Mouse (Mus musculus): ENCODE data around the gene 5031439G07Rik. TPM values are rescaled to one million over a fixed set of nuclear protein-coding genes. Genes with fewer than 3 reads are reported as not detected.

Gene 5031439G07Rik
- total and polyA plus RNA-seq, 2 experiments from 2014 or later: 28.9 to 112 TPM

DNA sequence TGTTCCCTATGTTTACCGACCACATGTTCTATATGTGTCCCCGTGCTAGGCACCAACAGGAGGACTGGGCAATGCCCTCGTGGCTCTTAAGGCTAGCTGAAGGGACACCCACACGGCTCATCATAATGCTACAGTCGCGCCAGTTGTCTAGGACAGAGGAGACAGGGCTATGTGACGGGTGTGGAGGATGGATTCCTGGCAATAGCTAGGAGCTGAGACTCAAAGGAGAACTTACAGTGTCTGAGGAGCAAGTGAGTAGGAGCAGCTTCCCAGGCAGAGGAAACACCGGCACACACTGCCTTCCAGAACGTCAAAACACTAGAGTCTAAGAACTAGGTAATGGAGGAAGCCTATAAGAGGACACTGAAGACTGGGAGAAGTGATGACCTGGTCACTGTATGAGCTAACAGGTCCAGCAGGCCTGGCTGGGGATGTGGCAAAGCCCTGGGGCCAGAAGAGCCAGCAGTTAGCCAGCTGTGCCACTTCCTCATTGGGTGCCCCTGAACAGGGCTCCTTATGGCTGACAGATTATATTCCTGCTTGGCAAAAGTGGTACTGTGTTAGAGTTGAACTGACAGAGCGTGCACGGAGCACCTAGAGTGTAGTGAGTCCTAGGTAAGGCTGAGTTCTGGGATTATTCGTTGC is 2.7 kb downstream of the 5031439G07Rik start:
- Histone ChIP-seq H3K9ac (no peak overlapping the region), H3K4me3 (ENCODE audit: low read depth, low read length) (peak overlapping the region; percentile 87), H3K36me3 (ENCODE audit: insufficient read depth) (no peaks in the 10 kb centered on the region), H3K27me3 (ENCODE audit: insufficient read depth, low read length) (no peaks in the 10 kb centered on the region), H3K4me1 (ENCODE audit: insufficient read depth) (peaks cover 30% of the 10 kb centered on the region), H3K27ac (ENCODE audit: low read depth, low read length) (no peak overlapping the region), H3K4me2 (ENCODE audit: low read depth) (peak overlapping the region; percentile 84), H3K9me3 (ENCODE audit: low read length) (no peaks in the 10 kb centered on the region)
- no peak for DNase-seq
- 80% methylated on average over 12 of the region's 12 CpGs for WGBS
- no peak for TF ChIP-seq CTCF (IDR thresholded peaks at IDR 0.05; ENCODE audit: low read depth)
- no peak for ATAC-seq

DNA sequence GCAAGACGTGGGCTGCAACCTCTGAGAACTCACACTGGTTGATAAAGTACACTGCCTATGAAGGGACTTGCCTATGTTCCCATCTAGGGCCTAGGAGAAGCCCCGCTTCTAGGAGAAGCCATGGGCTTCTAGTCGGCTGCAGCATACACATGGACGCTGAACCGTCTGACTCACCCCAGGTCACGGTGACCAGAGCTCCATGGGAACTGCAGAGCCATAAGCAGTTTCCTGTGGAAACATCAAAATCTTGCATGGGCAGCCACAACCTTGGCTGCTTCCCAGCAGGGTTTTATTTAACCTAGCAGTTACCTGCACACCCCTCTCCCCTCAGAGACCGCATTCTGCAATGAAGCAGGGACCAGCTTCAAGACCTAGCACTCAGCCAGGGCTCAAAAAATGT is 4.6 kb downstream of the 5031439G07Rik start:
- 84% methylated on average over 7 of the region's 7 CpGs for WGBS
- no peak for ATAC-seq

DNA sequence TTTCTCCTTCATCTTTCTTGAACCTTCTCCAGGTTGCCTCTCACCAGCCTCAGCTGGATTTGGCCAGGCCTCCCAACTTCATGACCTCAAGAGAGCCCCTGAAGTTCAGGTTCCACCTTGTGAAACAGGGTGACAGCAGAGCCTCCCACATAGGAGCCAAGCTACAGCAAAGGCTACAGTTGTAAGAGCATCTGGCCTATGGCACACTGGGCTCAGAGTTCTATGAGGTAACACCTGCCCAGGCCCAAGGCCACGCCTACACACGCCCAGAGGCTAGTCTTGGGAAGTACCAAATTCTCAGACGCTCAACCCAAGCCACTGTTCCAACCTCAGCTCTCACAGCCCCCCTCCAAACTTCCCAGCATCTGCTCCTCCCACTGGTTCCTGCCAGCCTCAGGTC is 5.5 kb downstream of the 5031439G07Rik start:
- no peak overlapping the region for H3K4me3 ChIP-seq (ENCODE audit: low read depth, low read length)
- ATAC-seq (no peak), DNase-seq (no peak)
- no peaks in the 10 kb centered on the region for H3K27me3 ChIP-seq (ENCODE audit: insufficient read depth, low read length)
- H3K27ac ChIP-seq (ENCODE audit: low read depth, low read length): no peak overlapping the region
- H3K4me2 ChIP-seq (ENCODE audit: low read depth): no peak overlapping the region
- no peaks in the 10 kb centered on the region for H3K9me3 ChIP-seq (ENCODE audit: low read length)
- H3K9ac ChIP-seq: no peak overlapping the region
- H3K36me3 ChIP-seq (ENCODE audit: insufficient read depth): peaks cover 3% of the 10 kb centered on the region; the same call in 1 of the 2 replicates
- 84% methylated on average over 3 of the region's 3 CpGs for WGBS
- H3K4me1 ChIP-seq (ENCODE audit: insufficient read depth): peaks cover 18% of the 10 kb centered on the region
- TF ChIP-seq CTCF (IDR thresholded peaks at IDR 0.05; ENCODE audit: low read depth): no peak

More for the DNA sequence above, 4.6 kb downstream of the 5031439G07Rik start:
- DNase-seq: no peak
- H3K9ac ChIP-seq: no peak overlapping the region
- TF ChIP-seq CTCF (IDR thresholded peaks at IDR 0.05; ENCODE audit: low read depth): no peak
- no peaks in the 10 kb centered on the region for H3K27me3 ChIP-seq (ENCODE audit: insufficient read depth, low read length)
- H3K4me3 ChIP-seq (ENCODE audit: low read depth, low read length): no peak overlapping the region
- H3K4me2 ChIP-seq (ENCODE audit: low read depth): no peak overlapping the region
- peaks cover 20% of the 10 kb centered on the region for H3K4me1 ChIP-seq (ENCODE audit: insufficient read depth)
- no peak overlapping the region for H3K27ac ChIP-seq (ENCODE audit: low read depth, low read length)
- H3K9me3 ChIP-seq (ENCODE audit: low read length): no peaks in the 10 kb centered on the region
- no peaks in the 10 kb centered on the region for H3K36me3 ChIP-seq (ENCODE audit: insufficient read depth)

DNA sequence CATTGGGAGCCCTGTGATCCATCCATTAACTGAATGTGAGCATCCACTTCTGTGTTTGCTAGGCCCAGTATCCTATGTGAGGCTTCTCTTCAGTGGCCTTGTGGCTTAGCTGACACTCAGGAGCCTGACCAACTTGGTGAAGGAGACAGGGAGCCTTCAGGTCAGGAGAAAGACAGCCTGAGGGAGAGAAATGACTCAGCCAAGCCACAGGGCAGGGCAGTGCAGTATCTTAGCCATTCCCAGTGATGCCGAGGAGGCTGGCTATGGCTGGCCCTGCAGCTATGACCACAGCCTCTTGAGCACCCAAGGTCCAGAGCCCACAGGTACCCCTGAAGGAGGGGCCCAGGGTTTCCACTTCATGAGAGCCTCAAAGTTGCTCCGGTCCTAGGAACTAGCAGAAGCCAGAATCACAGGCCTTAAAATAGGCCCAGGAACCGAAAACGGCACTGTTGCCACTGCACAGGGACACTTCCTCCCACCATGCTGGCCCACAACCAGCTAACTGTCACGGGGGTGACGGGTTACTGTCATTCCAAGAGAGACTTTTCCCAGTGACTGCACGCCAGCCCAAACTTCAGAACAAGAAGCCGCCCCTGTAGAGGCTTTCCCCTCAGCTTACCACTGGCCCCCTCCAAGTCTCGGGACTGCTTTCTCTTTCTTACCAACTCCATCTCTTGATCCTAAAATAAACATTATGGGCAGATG is 6.6 kb downstream of the 5031439G07Rik start:
- no peak overlapping the region for H3K4me2 ChIP-seq (ENCODE audit: low read depth)
- no peaks in the 10 kb centered on the region for H3K9me3 ChIP-seq (ENCODE audit: low read length)
- H3K4me1 ChIP-seq (ENCODE audit: insufficient read depth): peaks cover 18% of the 10 kb centered on the region
- no peaks in the 10 kb centered on the region for H3K27me3 ChIP-seq (ENCODE audit: insufficient read depth, low read length)
- no peak overlapping the region for H3K9ac ChIP-seq
- H3K4me3 ChIP-seq (ENCODE audit: low read depth, low read length): no peak overlapping the region
- DNase-seq (no peak), ATAC-seq (no peak)
- no peak overlapping the region for H3K27ac ChIP-seq (ENCODE audit: low read depth, low read length)
- TF ChIP-seq CTCF (IDR thresholded peaks at IDR 0.05; ENCODE audit: low read depth): no peak
- 83% methylated on average over 9 of the region's 9 CpGs for WGBS
- H3K36me3 ChIP-seq (ENCODE audit: insufficient read depth): peaks cover 3% of the 10 kb centered on the region; the same call in 1 of the 2 replicates

DNA sequence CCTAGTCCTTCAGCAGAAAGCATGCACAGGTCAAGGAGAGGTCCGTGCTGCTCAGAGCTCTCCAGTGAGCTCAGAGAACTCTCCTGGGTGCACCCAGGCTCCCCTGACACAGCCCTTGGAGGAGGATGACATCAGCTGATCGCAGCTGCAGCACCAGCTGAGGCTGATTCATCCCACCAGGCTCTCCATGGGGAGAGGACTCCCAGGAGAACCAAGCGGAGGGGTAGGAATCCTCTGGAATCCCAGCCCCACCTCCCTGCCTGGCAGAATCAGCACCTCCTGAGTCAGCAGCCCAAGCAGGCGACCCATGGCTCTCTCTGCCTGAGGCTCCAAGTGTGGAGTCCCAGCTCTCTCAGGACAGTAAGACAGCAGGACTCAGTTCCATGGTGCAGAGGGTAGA is 12.6 kb downstream of the 5031439G07Rik start:
- DNase-seq (no peak), ATAC-seq (peak; percentile 56)
- H3K9ac ChIP-seq: no peak overlapping the region
- no peak overlapping the region for H3K27ac ChIP-seq (ENCODE audit: low read depth, low read length)
- H3K4me3 ChIP-seq (ENCODE audit: low read depth, low read length): no peak overlapping the region
- no peak overlapping the region for H3K4me2 ChIP-seq (ENCODE audit: low read depth)
- H3K27me3 ChIP-seq (ENCODE audit: insufficient read depth, low read length): no peaks in the 10 kb centered on the region
- 44% methylated on average over 4 of the region's 4 CpGs for WGBS
- TF ChIP-seq CTCF (IDR thresholded peaks at IDR 0.05; ENCODE audit: low read depth): no peak
- peaks cover 3% of the 10 kb centered on the region; the same call in 1 of the 2 replicates for H3K36me3 ChIP-seq (ENCODE audit: insufficient read depth)
- 0 out of 2 replicates have a peak, but pooled peaks cover 4% of the 10 kb centered on the region for H3K4me1 ChIP-seq (ENCODE audit: insufficient read depth)
- H3K9me3 ChIP-seq (ENCODE audit: low read length): no peaks in the 10 kb centered on the region

DNA sequence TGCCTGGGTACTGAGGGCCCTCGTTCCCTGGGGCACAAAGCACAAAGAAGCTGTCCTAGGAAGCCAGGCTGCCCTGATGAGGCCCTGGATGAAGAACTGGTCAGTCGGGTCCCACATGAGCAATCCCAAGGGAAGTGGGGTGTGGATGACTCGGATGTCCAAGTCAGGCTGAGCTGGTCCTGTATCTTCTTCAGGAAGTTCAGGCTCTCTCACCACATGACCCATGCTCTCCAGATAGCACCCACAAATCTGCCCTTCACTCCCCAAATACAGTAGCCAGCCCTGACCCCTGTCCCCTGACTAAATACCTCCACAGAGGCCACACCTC is 14.8 kb downstream of the 5031439G07Rik start:
- ATAC-seq (peak; percentile 72), DNase-seq (no peak)
- Histone ChIP-seq H3K9ac (no peak overlapping the region), H3K27me3 (ENCODE audit: insufficient read depth, low read length) (no peaks in the 10 kb centered on the region), H3K4me1 (ENCODE audit: insufficient read depth) (0 out of 2 replicates have a peak, but pooled peaks cover 4% of the 10 kb centered on the region), H3K36me3 (ENCODE audit: insufficient read depth) (peaks cover 14% of the 10 kb centered on the region; the same call in 1 of the 2 replicates), H3K27ac (ENCODE audit: low read depth, low read length) (no peak overlapping the region), H3K4me3 (ENCODE audit: low read depth, low read length) (no peak overlapping the region), H3K9me3 (ENCODE audit: low read length) (no peaks in the 10 kb centered on the region), H3K4me2 (ENCODE audit: low read depth) (no peak overlapping the region)
- no peak for TF ChIP-seq CTCF (IDR thresholded peaks at IDR 0.05; ENCODE audit: low read depth)
- 17% methylated on average over 3 of the region's 3 CpGs for WGBS

Data from forebrain, postnatal 0 days (tissue).